Mouse (Mus musculus): ENCODE results near the gene Igfl3. TPM values are rescaled to one million over a fixed set of nuclear protein-coding genes. Genes with fewer than 3 reads are reported as not detected.

The Igfl3 gene
- polyA plus RNA-seq (2016; fragmentation: Nextera tagmentation; extraction: Ambion mirVana), result not detected in 2 replicates

DNA sequence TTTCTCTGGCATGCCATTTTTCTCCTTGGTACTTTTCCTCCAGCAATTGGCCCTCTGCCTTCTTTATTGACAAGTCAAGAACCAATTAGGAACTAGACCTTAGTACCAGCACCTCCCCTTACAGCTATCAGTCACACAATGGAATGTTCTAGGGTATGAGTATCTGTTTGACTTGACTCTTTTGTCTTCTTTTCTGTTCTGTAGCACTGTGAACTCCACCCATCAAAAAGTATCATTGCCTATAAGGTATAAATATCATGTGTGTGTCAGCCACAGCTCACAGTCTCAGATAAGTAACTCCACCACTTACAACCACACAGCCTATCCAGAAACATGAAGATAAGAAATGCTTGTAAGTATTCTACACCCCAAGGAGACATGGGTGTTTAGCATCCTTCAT is at the start of gene Igfl3:
Gene Igfl3 (plus strand): TSS at position 301 of the 400 bp plus-strand sequence.
- Histone ChIP-seq H3K36me3 (replicated peaks) (no peaks in the 10 kb centered on the region), H3K4me3 (no peak within 1 kb of the TSS), H3K9me3 (peaks cover 82% of the 10 kb centered on the region), H3K4me1 (no peaks in the 10 kb centered on the region), H3K27me3 (ENCODE audit: poor library complexity, severe bottlenecking) (no peaks in the 10 kb centered on the region), H3K27ac (no peak within 1 kb of the TSS)
- no peak for DNase-seq (ENCODE audit: extremely low spot score, low spot score)

GRCm38 (mm10) chr7:18210938-18211337 is 34.6 kb downstream of the Igfl3 start:
- 14% methylated on average over 9 of the region's 9 CpGs for WGBS
- Histone ChIP-seq H3K36me3 (replicated peaks) (no peaks in the 10 kb centered on the region), H3K4me3 (no peak overlapping the region), H3K9me3 (peaks cover 5% of the 10 kb centered on the region; the same call in 1 of the 2 replicates), H3K27me3 (ENCODE audit: poor library complexity, severe bottlenecking) (no peaks in the 10 kb centered on the region), H3K4me1 (no peaks in the 10 kb centered on the region), H3K27ac (no peak overlapping the region)
- no peak for DNase-seq (ENCODE audit: extremely low spot score, low spot score)

- WGBS, result 86% methylated on average over 1 of the region's 1 CpGs
- peaks cover 9% of the 10 kb centered on the region; the same call in 1 of the 2 replicates for H3K9me3 ChIP-seq
Measured at GRCm38 (mm10) chr7:18214699-18215098, 38.4 kb downstream of the Igfl3 start.

More at GRCm38 (mm10) chr7:18214699-18215098, 38.4 kb downstream of the Igfl3 start:
- no peaks in the 10 kb centered on the region for H3K36me3 ChIP-seq (replicated peaks)
- H3K4me3 ChIP-seq, result no peak overlapping the region
- no peak overlapping the region for H3K27ac ChIP-seq
- no peaks in the 10 kb centered on the region for H3K4me1 ChIP-seq
- no peak for DNase-seq (ENCODE audit: extremely low spot score, low spot score)
- no peaks in the 10 kb centered on the region for H3K27me3 ChIP-seq (ENCODE audit: poor library complexity, severe bottlenecking)

Other genes with a start within 250 kb of the Igfl3 start
- gene Ceacam11, start 204.4 kb upstream of the Igfl3 start, polyA plus RNA-seq (2016; fragmentation: Nextera tagmentation; extraction: Ambion mirVana), result not detected in 2 replicates
- not detected in 2 replicates for gene Ceacam13, start 166.6 kb upstream of the Igfl3 start, polyA plus RNA-seq (2016; fragmentation: Nextera tagmentation; extraction: Ambion mirVana)
- not detected in 2 replicates for gene Ceacam12, start 110.6 kb upstream of the Igfl3 start, polyA plus RNA-seq (2016; fragmentation: Nextera tagmentation; extraction: Ambion mirVana)
- gene Mill1, start 68.9 kb downstream of the Igfl3 start, polyA plus RNA-seq (2016; fragmentation: Nextera tagmentation; extraction: Ambion mirVana), result not detected in 2 replicates
- gene Psg18, start 178.5 kb downstream of the Igfl3 start, polyA plus RNA-seq (2016; fragmentation: Nextera tagmentation; extraction: Ambion mirVana), result not detected in 2 replicates